Mouse (Mus musculus): Measurements from ENCODE around the gene Otulin. TPM values are rescaled to one million over a fixed set of nuclear protein-coding genes. Genes with fewer than 3 reads are reported as not detected.
A peak's percentile ranks its signal among the peaks of the same experiment; 100 is the strongest.

Otulin gene
- polyA plus RNA-seq, 2 experiments: 14.6 to 24.1 TPM

GRCm38 (mm10) chr15:27647686-27648085, 17.2 kb upstream of the Otulin start:
- H3K36me3 ChIP-seq (replicated peaks; ENCODE audit: control insufficient read depth, insufficient read depth, low read depth): no peaks in the 10 kb centered on the region
- WGBS (ENCODE audit: insufficient replicate concordance): 28% methylated on average over 3 of the region's 3 CpGs
- H3K9ac ChIP-seq (replicated peaks): no peak overlapping the region
- no peaks in the 10 kb centered on the region for H3K9me3 ChIP-seq (ENCODE audit: control insufficient read depth, low read length)
- no peak overlapping the region for H3K27ac ChIP-seq
- TF ChIP-seq EP300 (IDR thresholded peaks at IDR 0.05; ENCODE audit: low read depth) (no peak), CTCF (IDR thresholded peaks at IDR 0.05; ENCODE audit: low read depth) (peak; percentile 49; the same call in 1 of the 2 replicates)
- H3K4me1 ChIP-seq (replicated peaks; ENCODE audit: control insufficient read depth in 2 of 2, insufficient read depth in 2 of 2, low read length in 1 of 2): no peaks in the 10 kb centered on the region
- H3K4me2 ChIP-seq (ENCODE audit: low read depth): no peak overlapping the region
- no peaks in the 10 kb centered on the region for H3K27me3 ChIP-seq (ENCODE audit: control insufficient read depth, insufficient read depth, low read length)
- no peak overlapping the region for H3K4me3 ChIP-seq (ENCODE audit: insufficient read depth in 1 of 2, low read depth in 2 of 2, low read length in 2 of 2)
- ATAC-seq (ENCODE audit: insufficient read depth) (no peak), DNase-seq (ENCODE audit: low read depth in 3 of 3, low spot score in 3 of 3) (no peak)

DNA sequence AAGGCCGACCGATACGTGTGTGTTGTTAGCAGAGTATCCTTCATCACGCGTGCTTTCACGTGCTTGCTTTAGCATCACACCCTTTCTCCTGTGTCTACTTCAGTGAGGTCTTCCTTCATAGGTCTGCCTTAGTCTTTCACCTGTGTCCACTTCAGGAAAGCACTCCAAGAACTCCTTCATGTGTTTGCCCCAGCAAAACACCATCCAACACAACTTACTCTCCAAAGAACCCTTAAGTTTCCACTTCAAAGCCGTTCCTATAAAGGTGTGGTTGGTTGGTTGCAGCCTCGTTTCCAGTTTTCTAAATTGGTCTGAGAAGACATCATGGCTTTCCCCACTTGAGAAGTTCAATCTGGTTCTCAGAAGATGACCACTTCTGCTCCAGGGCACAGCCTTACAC, 16.2 kb upstream of the Otulin start:
- DNase-seq (ENCODE audit: low read depth in 3 of 3, low spot score in 3 of 3) (no peak), ATAC-seq (ENCODE audit: insufficient read depth) (no peak)
- Histone ChIP-seq H3K4me2 (ENCODE audit: low read depth) (no peak overlapping the region), H3K4me1 (replicated peaks; ENCODE audit: control insufficient read depth in 2 of 2, insufficient read depth in 2 of 2, low read length in 1 of 2) (no peaks in the 10 kb centered on the region), H3K36me3 (replicated peaks; ENCODE audit: control insufficient read depth, insufficient read depth, low read depth) (no peaks in the 10 kb centered on the region), H3K4me3 (ENCODE audit: insufficient read depth in 1 of 2, low read depth in 2 of 2, low read length in 2 of 2) (no peak overlapping the region), H3K9me3 (ENCODE audit: control insufficient read depth, low read length) (no peaks in the 10 kb centered on the region), H3K27ac (no peak overlapping the region), H3K9ac (replicated peaks) (no peak overlapping the region), H3K27me3 (ENCODE audit: control insufficient read depth, insufficient read depth, low read length) (no peaks in the 10 kb centered on the region)
- 88% methylated on average over 8 of the region's 8 CpGs for WGBS (ENCODE audit: insufficient replicate concordance)
- no peak for TF ChIP-seq EP300 (IDR thresholded peaks at IDR 0.05; ENCODE audit: low read depth)
- TF ChIP-seq CTCF (IDR thresholded peaks at IDR 0.05; ENCODE audit: low read depth): no peak

GRCm38 (mm10) chr15:27645250-27645649, 14.8 kb upstream of the Otulin start:
- H3K4me3 ChIP-seq (ENCODE audit: insufficient read depth in 1 of 2, low read depth in 2 of 2, low read length in 2 of 2): no peak overlapping the region
- H3K27ac ChIP-seq: no peak overlapping the region
- H3K36me3 ChIP-seq (replicated peaks; ENCODE audit: control insufficient read depth, insufficient read depth, low read depth): no peaks in the 10 kb centered on the region
- H3K9me3 ChIP-seq (ENCODE audit: control insufficient read depth, low read length): no peaks in the 10 kb centered on the region
- no peak overlapping the region for H3K9ac ChIP-seq (replicated peaks)
- TF ChIP-seq CTCF (IDR thresholded peaks at IDR 0.05; ENCODE audit: low read depth) (no peak), EP300 (IDR thresholded peaks at IDR 0.05; ENCODE audit: low read depth) (no peak)
- no peaks in the 10 kb centered on the region for H3K4me1 ChIP-seq (replicated peaks; ENCODE audit: control insufficient read depth in 2 of 2, insufficient read depth in 2 of 2, low read length in 1 of 2)
- no peaks in the 10 kb centered on the region for H3K27me3 ChIP-seq (ENCODE audit: control insufficient read depth, insufficient read depth, low read length)
- no peak for DNase-seq (ENCODE audit: low read depth in 3 of 3, low spot score in 3 of 3)
- no peak overlapping the region for H3K4me2 ChIP-seq (ENCODE audit: low read depth)
- no peak for ATAC-seq (ENCODE audit: insufficient read depth)
- WGBS (ENCODE audit: insufficient replicate concordance): 50% methylated on average over 3 of the region's 3 CpGs

DNA sequence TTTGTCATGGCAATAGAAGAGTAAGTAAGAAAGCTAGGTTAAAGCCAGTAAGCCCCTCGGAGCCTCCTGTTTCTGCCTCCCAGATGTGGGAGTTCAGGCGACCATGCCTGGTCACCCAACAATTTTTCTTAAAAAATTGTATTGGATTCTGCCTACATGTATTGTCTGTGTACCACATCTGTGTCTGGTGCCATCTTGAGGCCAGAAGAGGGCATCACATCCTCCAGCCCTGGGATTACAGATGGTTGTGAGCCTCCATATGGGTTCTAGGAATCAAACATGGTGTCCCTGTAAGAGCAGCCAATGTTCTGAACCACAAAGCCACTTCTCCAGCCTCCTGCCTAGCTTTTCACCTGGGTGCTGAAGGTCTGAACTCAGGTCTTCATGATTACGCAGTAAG, 12.4 kb upstream of the Otulin start:
- Histone ChIP-seq H3K4me3 (ENCODE audit: insufficient read depth in 1 of 2, low read depth in 2 of 2, low read length in 2 of 2) (no peak overlapping the region), H3K27me3 (ENCODE audit: control insufficient read depth, insufficient read depth, low read length) (no peaks in the 10 kb centered on the region), H3K9me3 (ENCODE audit: control insufficient read depth, low read length) (no peaks in the 10 kb centered on the region), H3K4me2 (ENCODE audit: low read depth) (no peak overlapping the region), H3K27ac (no peak overlapping the region), H3K4me1 (replicated peaks; ENCODE audit: control insufficient read depth in 2 of 2, insufficient read depth in 2 of 2, low read length in 1 of 2) (no peaks in the 10 kb centered on the region), H3K9ac (replicated peaks) (no peak overlapping the region), H3K36me3 (replicated peaks; ENCODE audit: control insufficient read depth, insufficient read depth, low read depth) (no peaks in the 10 kb centered on the region)
- 58% methylated on average over 3 of the region's 3 CpGs for WGBS (ENCODE audit: insufficient replicate concordance)
- TF ChIP-seq EP300 (IDR thresholded peaks at IDR 0.05; ENCODE audit: low read depth) (no peak), CTCF (IDR thresholded peaks at IDR 0.05; ENCODE audit: low read depth) (peak; percentile 78)
- DNase-seq (ENCODE audit: low read depth in 3 of 3, low spot score in 3 of 3): no peak
- ATAC-seq (ENCODE audit: insufficient read depth): no peak

DNA sequence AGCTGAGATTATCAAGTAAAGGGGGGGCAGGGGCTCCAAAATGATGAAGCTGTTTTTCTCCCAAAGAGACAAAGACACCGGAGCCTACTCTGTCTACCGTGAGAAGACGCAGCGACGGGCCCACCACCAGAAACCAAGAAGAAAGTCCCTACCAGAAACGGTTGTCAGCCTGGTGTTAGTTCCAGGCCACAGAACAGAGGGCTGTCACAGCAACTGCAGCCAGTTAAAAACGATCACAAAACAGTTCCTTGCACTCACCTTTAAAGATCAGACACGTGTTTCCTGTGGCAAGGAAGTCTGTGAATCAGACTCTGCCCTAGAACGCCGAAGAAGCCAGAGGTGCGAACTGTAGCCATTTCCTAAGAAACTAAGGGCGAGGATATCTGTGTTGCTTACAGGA, 10.7 kb upstream of the Otulin start:
- H3K36me3 ChIP-seq (replicated peaks; ENCODE audit: control insufficient read depth, insufficient read depth, low read depth): no peaks in the 10 kb centered on the region
- no peaks in the 10 kb centered on the region for H3K27me3 ChIP-seq (ENCODE audit: control insufficient read depth, insufficient read depth, low read length)
- H3K9me3 ChIP-seq (ENCODE audit: control insufficient read depth, low read length): no peaks in the 10 kb centered on the region
- H3K4me3 ChIP-seq (ENCODE audit: insufficient read depth in 1 of 2, low read depth in 2 of 2, low read length in 2 of 2): no peak overlapping the region
- ATAC-seq (ENCODE audit: insufficient read depth): no peak
- TF ChIP-seq EP300 (IDR thresholded peaks at IDR 0.05; ENCODE audit: low read depth): no peak
- no peak for TF ChIP-seq CTCF (IDR thresholded peaks at IDR 0.05; ENCODE audit: low read depth)
- no peak for DNase-seq (ENCODE audit: low read depth in 3 of 3, low spot score in 3 of 3)
- no peak overlapping the region for H3K27ac ChIP-seq
- no peak overlapping the region for H3K4me2 ChIP-seq (ENCODE audit: low read depth)
- no peaks in the 10 kb centered on the region for H3K4me1 ChIP-seq (replicated peaks; ENCODE audit: control insufficient read depth in 2 of 2, insufficient read depth in 2 of 2, low read length in 1 of 2)
- 33% methylated on average over 12 of the region's 12 CpGs for WGBS (ENCODE audit: insufficient replicate concordance)
- no peak overlapping the region for H3K9ac ChIP-seq (replicated peaks)

All from liver, embryonic 14.5 days (tissue).